Mouse (Mus musculus) limb, embryonic 14.5 days (tissue): ENCODE measurements around the gene Ldb3. TPM values are rescaled to one million over a fixed set of nuclear protein-coding genes. Genes with fewer than 3 reads are reported as not detected.

Source experiments
- ATAC-seq: fragments of 200-750 bp; cut with Nextera tagmentation; 2 replicates; pipeline ENCODE4 v1.8.0; 2017; ENCODE audit warnings: low read depth, moderate number of reproducible peaks, moderate TSS enrichment; ENCODE audit not compliant: low FRiP score
- DNase-seq: peaks from one replicate; pipeline ENCODE4 v3.0.0-alpha.2; 2015; ENCODE audit warnings: low spot score
- H3K27ac ChIP-seq: fragments of 300-500 bp; sonication (generic); replicated peaks from 2 replicates; pipeline ENCODE4 v1.5.1; 2014; ENCODE audit warnings: low read depth, mild to moderate bottlenecking, low read length, moderate library complexity, mixed read lengths
- H3K27me3 ChIP-seq: fragments of 300-500 bp; sonication (generic); 2 replicates; pipeline ENCODE4 v1.6.1; 2014; ENCODE audit warnings: low read length, mixed read lengths; ENCODE audit not compliant: control insufficient read depth, insufficient read depth
- H3K36me3 ChIP-seq: fragments of 300-500 bp; sonication (generic); 2 replicates; pipeline ENCODE4 v1.6.1; 2014; ENCODE audit warnings: mild to moderate bottlenecking, low read length, moderate library complexity, mixed read lengths; ENCODE audit not compliant: control insufficient read depth, insufficient read depth
- H3K4me1 ChIP-seq: fragments of 300-500 bp; sonication (generic); 2 replicates; pipeline ENCODE4 v1.6.1; 2014; ENCODE audit warnings: antibody characterized with exemption, low read length, mixed read lengths; ENCODE audit not compliant: control insufficient read depth, insufficient read depth
- H3K4me2 ChIP-seq: fragments of 300-500 bp; sonication (generic); replicated peaks from 2 replicates; pipeline ENCODE4 v1.6.1; 2014; ENCODE audit warnings: low read depth, mild to moderate bottlenecking, low read length, moderate library complexity; ENCODE audit not compliant: severe bottlenecking
- H3K4me3 ChIP-seq: fragments of 300-500 bp; sonication (generic); replicated peaks from 2 replicates; pipeline ENCODE4 v1.5.1; 2014; ENCODE audit warnings: low read length
- H3K9ac ChIP-seq: fragments of 300-500 bp; sonication (generic); 2 replicates; pipeline ENCODE4 v1.6.1; 2014; ENCODE audit warnings: mild to moderate bottlenecking, low read depth, low read length, moderate library complexity; ENCODE audit not compliant: severe bottlenecking
- H3K9me3 ChIP-seq: fragments of 300-500 bp; sonication (generic); 2 replicates; pipeline ENCODE4 v1.6.1; 2016; ENCODE audit warnings: low read length; ENCODE audit not compliant: control insufficient read depth
- POLR2A ChIP-seq: fragments of 200-500 bp; IDR thresholded peaks from 2 replicates; pipeline ENCODE4 v1.8.0; 2012; ENCODE audit warnings: inconsistent platforms, mild to moderate bottlenecking, moderate library complexity, borderline replicate concordance; ENCODE audit not compliant: insufficient read depth, insufficient read length; ENCODE audit errors: extremely low read depth
- WGBS: fragments of 180-500 bp; shearing (Covaris S2); extraction: QIAGEN DNeasy Blood & Tissue Kit; methylation state at CpG from one replicate; pipeline ENCODE4 v1.1.7; 2014; 5-methylcytosine and 5-hydroxymethylcytosine counted together
- polyA plus RNA-seq, 2 experiments: library from polyadenylated mRNA; depleted of rRNA in 1 of 2; stranded (reverse) in 1 of 2; unstranded in 1 of 2; fragments of >200 nt; fragmentation: Nextera tagmentation in 1 of 2; extraction: Ambion mirVana in 1 of 2; gene quantifications; 2 replicates each; pipeline versions ENCODE4 v1.2.1 to v1.2.3; 2012 to 2014

Ldb3 gene
- polyA plus RNA-seq, 2 experiments: 26.6 to 37.7 TPM

DNA sequence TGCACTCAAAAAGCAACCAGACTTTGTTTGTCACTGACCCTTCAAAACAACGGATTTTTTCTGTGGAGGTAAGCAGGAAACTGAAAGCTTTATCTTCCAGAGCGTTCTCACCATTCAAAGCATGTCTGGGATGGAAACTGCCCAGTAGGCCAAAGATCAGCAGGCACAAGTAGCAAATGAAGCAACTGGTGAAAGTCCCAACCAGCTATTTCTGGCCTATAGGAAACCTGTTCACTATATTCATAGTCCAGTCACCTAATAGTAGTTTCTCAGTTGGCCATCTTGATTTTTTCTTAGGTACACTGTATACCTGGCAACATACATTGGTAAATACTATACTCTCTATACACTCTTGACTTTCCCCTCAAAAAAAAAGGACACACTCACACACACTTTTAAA, 98.6 kb downstream of the Ldb3 start:
- no peaks in the 10 kb centered on the region for H3K36me3 ChIP-seq
- no peak for DNase-seq
- 81% methylated on average over 2 of the region's 2 CpGs for WGBS
- no peaks in the 10 kb centered on the region for H3K9me3 ChIP-seq
- H3K4me3 ChIP-seq: no peak overlapping the region
- no peaks in the 10 kb centered on the region for H3K4me1 ChIP-seq
- H3K4me2 ChIP-seq: no peak overlapping the region
- no peak for ATAC-seq
- no peaks in the 10 kb centered on the region for H3K27me3 ChIP-seq
- no peak for TF ChIP-seq POLR2A
- H3K27ac ChIP-seq: no peak overlapping the region
- H3K9ac ChIP-seq: no peak overlapping the region

GRCm38 (mm10) chr14:34486169-34486568, 102.3 kb downstream of the Ldb3 start:
- Histone ChIP-seq H3K9me3 (no peaks in the 10 kb centered on the region), H3K27me3 (no peaks in the 10 kb centered on the region), H3K4me2 (no peak overlapping the region), H3K9ac (no peak overlapping the region), H3K27ac (no peak overlapping the region), H3K36me3 (no peaks in the 10 kb centered on the region), H3K4me1 (no peaks in the 10 kb centered on the region), H3K4me3 (no peak overlapping the region)
- TF ChIP-seq POLR2A: no peak
- 65% methylated on average over 8 of the region's 8 CpGs for WGBS
- ATAC-seq (no peak), DNase-seq (no peak)

GRCm38 (mm10) chr14:34483469-34484341, 104.8 kb downstream of the Ldb3 start:
- H3K4me1 ChIP-seq: no peaks in the 10 kb centered on the region
- DNase-seq: no peak
- no peak overlapping the region for H3K4me2 ChIP-seq

More at GRCm38 (mm10) chr14:34483469-34484341, 104.8 kb downstream of the Ldb3 start:
- 60% methylated on average over 6 of the region's 6 CpGs for WGBS
- Histone ChIP-seq H3K9me3 (no peaks in the 10 kb centered on the region), H3K27me3 (no peaks in the 10 kb centered on the region), H3K36me3 (no peaks in the 10 kb centered on the region), H3K4me3 (no peak overlapping the region), H3K9ac (no peak overlapping the region), H3K27ac (no peak overlapping the region)
- no peak for ATAC-seq
- TF ChIP-seq POLR2A: no peak

Other genes starting within 250 kb of the Ldb3 start
- gene Fam25c, start 233.2 kb downstream of the Ldb3 start, polyA plus RNA-seq (2012; rRNA removed): 7.1 and 23.5 TPM in 2 replicates
- gene Fam25c, start 233.2 kb downstream of the Ldb3 start, polyA plus RNA-seq (2014; fragmentation: Nextera tagmentation; extraction: Ambion mirVana): 30.0 and 45.6 TPM in 2 replicates
- gene Sncg, start 213.9 kb downstream of the Ldb3 start, polyA plus RNA-seq (2012; rRNA removed): 2.1 and 3.8 TPM in 2 replicates
- gene Sncg, start 213.9 kb downstream of the Ldb3 start, polyA plus RNA-seq (2014; fragmentation: Nextera tagmentation; extraction: Ambion mirVana): 3.0 and 3.6 TPM in 2 replicates
- gene Mmrn2, start 213.2 kb downstream of the Ldb3 start, polyA plus RNA-seq (2012; rRNA removed): 4.5 and 4.7 TPM in 2 replicates
- 6.9 and 7.7 TPM in 2 replicates for gene Mmrn2, start 213.2 kb downstream of the Ldb3 start, polyA plus RNA-seq (2014; fragmentation: Nextera tagmentation; extraction: Ambion mirVana)
- 44.3 TPM in 2 replicates for gene Bmpr1a, start 85.3 kb downstream of the Ldb3 start, polyA plus RNA-seq (2012; rRNA removed)
- 72.1 and 72.4 TPM in 2 replicates for gene Bmpr1a, start 85.3 kb downstream of the Ldb3 start, polyA plus RNA-seq (2014; fragmentation: Nextera tagmentation; extraction: Ambion mirVana)
- not detected in 2 replicates for gene 9230112D13Rik, start 65.9 kb downstream of the Ldb3 start, polyA plus RNA-seq (2012; rRNA removed)
- not detected in 2 replicates for gene 9230112D13Rik, start 65.9 kb downstream of the Ldb3 start, polyA plus RNA-seq (2014; fragmentation: Nextera tagmentation; extraction: Ambion mirVana)
- 0.09 and 0.38 TPM in 2 replicates for gene Opn4, start 11.5 kb upstream of the Ldb3 start, polyA plus RNA-seq (2012; rRNA removed)
- gene Opn4, start 11.5 kb upstream of the Ldb3 start, polyA plus RNA-seq (2014; fragmentation: Nextera tagmentation; extraction: Ambion mirVana): 0.25 and 0.50 TPM in 2 replicates
- 16.5 and 23.5 TPM in 2 replicates for gene Wapl, start 85.2 kb upstream of the Ldb3 start, polyA plus RNA-seq (2012; rRNA removed)
- 28.4 and 28.8 TPM in 2 replicates for gene Wapl, start 85.2 kb upstream of the Ldb3 start, polyA plus RNA-seq (2014; fragmentation: Nextera tagmentation; extraction: Ambion mirVana)
- 2.0 and 2.2 TPM in 2 replicates for gene Grid1, start 231.4 kb upstream of the Ldb3 start, polyA plus RNA-seq (2012; rRNA removed)
- gene Grid1, start 231.4 kb upstream of the Ldb3 start, polyA plus RNA-seq (2014; fragmentation: Nextera tagmentation; extraction: Ambion mirVana): 0.86 and 0.87 TPM in 2 replicates